Mouse (Mus musculus) cerebellum, postnatal 4 days (tissue): Measurements from ENCODE around the gene Sun2.

Experiments
- DNase-seq, 2 experiments: peaks; one replicate each; pipeline ENCODE4 v3.0.0; 2022; ENCODE audit warnings: low spot score in 2 of 2, mixed read lengths in 1 of 2

The Sun2 gene

DNA sequence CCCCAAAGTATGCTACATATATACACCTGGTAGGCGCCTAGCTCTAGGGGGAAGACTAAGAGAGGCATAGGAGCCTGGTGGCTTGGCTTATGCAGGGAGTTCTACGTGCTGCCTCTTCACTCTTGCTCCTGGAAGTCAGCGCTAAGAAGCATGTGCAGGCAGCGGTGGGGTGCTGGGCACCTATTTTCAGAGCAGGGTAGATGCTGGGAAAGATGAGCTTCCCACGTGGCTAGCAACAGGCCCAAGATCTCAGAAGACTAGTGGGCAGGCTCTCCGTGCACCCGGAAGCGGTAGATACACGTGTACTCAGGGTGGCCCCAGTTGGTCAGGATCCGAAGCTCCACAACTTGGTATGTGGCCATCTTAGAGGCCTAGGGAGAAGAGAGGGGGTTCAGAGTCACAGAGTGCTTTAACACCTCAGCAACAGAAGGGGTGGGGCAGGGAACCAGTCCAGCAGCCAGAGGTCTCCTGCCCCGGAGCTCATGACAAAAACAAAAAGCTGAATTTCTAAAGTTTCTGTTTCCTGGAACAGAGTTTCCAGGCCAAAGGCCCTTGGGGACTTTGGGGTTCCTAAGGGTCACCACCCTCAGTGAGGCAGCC is 17.0 kb downstream of the Sun2 start:
- DNase-seq: no peak

DNA sequence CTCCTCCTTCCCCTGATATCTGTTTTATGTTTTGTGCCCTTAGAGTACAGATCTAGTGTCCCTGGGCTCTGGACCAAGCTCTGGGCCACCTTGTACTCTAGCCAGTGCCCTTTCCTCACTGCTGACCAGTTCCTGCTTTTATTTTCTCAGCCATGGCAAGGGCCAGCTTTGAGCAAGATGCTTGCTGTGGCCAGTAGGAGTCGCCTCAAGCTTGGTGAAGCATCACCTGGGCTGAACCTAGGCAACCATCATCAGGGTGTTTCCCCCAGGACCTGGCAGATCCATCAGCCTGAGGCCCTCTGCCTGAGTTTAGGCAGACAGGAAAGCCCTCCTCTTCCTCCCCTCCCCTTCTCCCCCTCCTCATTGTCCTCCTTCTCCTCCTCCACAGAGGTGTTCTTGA is 18.9 kb downstream of the Sun2 start:
- peak in 1 of 2 experiments; percentile 38 for DNase-seq

DNA sequence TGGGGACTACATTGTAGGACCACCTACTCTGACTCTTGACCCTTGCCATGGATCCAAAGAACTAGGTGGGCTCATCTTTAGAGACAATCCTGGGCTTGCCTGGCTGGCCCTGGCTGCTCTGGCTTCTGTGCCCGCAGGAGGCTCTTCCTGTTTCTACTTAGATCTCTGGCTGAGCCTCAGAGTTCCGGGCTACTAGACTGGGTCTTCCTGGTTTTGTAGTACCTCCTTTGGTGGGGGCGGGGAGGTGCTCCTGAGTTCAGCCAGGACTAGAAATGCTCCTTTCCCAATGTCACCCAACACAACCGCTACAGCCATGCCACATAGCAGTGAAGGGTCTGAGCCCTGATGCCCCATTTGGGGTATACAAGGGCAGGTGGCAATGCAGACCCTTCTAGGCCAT is 21.5 kb downstream of the Sun2 start:
- DNase-seq: no peak

DNA sequence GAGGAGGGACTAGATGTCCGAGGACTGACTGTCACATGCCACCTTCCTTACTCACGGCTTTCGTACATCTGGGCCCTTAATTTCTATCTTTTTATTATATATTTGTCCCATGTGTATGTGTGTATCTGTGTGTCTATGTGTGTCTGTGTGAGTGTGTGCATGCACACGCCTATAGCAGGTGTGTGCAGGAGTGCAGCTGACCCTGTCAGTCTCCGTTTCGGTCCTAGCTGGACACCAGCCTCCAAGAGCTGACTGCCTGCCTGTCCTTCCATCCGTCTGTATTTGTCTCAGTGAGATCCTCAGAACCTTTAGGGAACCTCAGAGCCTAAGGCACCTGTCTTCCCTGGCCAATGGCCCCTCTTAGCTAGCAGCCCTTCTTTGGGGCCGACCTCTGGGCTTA is 22.1 kb downstream of the Sun2 start:
- DNase-seq: no peak

DNA sequence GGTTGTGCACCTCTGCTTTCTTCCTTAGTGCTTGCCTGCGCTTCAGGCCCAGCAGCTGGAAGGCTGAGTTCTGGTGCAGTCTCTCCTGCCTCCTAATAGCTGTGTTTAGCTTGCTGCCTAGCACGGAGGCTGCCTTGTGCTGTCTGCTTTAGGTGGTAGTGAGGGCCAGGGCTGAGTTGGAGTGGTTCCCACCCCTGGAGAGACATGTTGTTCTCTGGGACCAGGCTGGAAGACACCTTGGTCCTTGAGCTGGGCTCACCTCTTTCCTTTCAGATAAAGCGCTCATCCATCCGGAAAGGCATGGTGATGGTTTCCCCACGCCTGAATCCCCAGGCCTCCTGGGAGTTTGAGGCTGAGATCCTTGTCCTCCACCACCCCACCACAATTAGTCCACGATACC is 25.6 kb downstream of the Sun2 start:
- DNase-seq: no peak

DNA sequence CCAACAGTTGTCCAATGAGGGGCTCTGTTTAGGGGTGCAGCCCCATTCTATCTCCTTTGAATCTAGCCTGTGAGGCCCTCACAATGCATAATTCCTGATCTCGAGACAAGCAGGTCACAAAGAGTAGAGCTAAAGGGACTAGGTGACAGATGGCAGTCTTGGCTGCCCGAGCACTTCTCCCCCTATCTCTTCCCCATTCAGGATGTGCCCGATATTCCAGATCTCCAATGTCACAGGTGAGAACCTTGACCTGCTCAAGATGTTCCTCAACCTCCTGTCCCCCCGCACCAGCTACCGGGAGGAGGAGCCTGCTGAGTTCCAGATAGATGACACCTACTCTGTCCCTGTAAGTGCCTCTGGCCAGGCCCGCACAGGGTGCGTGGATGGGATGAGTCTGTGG is 26.7 kb downstream of the Sun2 start:
- DNase-seq: no peak

DNA sequence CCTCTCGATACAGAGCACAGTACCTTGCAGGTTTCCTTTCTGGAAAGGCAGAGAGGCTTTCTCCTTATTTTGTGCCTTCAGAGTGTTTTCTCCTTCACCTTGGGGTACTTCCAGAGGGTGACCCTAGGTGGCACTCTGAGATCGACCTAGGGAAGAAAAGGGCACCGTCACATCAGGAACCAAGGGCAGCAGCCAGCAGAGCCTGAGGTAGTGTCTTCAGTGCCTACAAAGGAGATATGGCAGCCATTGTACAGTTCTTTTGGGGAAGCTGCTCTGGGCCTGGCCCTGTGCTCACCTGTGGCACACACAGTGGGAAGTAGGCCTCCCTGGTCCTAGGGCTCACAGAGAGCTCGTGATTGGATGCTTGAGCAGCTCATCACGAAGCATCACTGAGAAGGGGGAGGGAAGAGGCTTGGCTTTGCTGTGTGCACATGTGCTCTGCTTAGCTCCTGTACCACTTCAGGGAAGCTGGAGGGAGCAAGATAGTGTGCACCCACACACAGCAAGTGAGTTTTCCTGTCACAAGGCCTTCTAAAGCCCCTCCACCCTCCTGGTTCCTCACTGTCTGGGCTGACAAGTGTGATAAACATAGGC is 34.0 kb downstream of the Sun2 start:
- no peak for DNase-seq

DNA sequence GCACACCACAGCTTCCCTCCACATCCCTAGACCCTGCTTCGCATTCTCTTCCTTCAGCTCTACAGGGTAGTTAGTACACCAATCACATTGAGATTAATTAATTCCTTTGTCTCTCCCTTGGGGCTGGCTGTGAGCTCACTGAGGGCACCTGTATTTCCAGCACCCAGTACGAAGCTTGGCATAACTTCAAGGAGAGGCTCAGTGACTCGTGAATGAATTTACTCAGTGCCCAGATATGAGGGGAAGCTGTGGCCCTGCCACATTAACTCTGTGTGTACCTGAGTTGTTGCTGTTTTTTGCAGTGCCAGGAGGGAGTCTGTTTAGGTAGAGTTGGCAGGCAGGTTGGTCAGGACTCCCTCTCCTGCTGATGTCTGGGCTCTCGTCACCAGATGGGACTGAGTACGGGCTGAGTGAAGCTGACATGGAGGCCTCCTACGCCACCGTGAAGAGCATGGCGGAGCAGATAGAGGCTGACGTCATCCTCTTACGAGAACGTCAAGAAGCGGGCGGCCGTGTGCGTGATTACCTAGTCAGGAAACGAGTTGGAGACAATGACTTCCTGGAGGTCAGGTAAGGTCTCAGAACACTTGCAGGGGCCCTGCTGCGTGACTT is 35.6 kb downstream of the Sun2 start:
- DNase-seq: no peak

DNA sequence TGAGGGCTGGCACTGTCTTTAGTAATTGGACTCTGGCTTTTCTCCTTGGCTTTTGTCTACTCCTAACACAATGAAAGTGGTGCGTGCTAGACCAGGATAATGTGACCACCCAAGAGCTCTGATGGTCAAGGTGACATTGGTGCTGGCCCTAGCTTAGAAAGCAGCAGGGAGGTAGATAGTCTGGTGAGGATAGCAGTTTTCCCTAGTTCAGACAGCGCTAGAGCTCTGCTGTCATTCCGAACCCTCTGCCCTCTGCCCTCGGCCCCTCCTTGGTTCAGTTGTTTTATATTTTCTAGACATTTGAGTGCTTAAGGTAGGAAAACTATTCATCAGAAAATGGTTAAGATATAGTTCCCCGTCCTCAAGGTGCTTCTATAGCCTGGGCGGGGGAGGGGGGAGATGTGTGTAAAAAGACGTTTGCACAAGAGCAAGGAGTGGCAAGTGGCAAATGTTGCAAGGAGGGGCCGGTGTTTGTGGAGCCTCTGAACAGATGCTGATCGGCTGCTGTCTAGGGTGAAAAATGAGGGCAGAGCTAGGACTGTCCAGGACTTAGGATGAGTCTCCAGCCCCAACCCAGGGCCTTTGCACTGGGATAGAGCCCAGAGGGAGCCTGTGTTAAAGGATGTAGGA is 44.7 kb downstream of the Sun2 start:
- DNase-seq: no peak

DNA sequence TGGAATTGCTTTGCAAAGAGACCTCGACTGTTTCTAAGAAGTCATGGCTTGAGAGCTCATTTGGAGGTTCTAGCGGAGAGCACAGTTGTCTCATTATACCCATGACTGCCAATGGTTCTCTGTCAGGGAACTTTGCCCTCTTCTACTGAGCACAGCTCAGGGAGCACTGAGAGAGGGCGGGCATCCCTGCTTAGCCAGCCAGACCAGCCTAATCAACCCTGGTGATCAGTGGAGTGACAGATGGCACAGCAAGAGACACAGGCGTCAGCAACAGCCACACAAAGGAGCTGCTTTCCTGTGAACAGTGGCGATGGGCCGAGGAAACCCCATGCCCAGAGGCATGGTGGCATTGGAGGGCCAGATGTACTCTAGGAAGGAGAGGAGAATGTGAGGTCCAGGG is 45.3 kb downstream of the Sun2 start:
- peak in 1 of 2 experiments; percentile 38 for DNase-seq

DNA sequence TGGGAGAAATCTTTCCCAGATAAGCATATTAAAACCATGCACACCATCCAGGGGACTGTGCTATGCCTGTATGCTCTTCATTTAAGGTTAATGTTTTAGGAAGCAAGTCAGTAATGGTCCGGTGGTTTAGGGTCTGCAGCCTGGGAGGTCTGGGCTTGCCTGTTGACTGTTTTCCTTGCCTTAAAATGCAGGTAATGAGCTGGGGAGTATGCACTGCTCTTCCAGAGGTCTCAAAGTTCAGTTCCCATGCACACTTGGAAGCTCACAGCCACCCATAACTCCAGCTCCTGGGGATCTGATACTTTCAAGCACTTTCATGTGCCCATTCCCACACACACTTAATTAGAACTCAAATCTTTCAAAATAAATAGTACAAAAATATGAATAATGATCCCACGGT is 45.8 kb downstream of the Sun2 start:
- DNase-seq: no peak

DNA sequence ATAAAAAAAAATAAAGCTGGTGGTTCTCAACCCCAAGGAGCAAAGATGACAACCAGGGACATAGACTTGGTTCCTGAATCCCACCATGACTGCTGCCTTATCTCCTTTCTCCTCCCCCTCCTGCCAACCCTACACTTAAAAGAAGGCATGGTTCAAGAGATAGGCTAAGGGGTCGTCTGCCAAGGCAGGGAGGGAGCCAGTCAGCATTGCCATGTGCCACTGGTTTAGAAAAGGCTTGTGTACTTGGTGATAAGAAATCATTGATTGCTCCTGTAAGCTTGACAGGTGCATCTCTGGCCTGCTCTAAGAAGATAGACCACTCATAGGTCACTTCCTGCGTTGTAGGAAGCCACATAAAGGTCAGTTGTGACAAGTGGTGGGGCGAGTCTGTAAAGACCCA is 46.8 kb downstream of the Sun2 start:
- DNase-seq: no peak

DNA sequence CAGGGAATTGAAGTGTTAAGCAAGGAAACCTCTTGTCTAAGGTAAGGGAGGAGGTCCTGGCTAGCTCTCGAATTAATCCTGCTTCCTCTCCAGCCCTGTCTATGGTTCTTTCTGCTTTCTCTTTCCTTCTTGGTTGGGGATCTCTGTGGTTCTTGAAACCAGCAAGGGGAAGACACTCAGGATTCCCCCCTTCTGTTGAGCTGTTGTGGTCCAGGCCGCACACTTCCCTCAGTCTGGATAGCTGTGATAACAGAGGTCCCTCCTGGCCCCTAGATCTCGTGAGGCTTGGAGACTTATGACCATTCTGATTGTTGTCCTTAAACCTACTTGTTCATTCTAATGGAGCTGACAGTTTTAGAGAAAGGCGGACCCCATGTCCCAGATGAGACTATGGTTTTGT is 47.8 kb downstream of the Sun2 start:
- no peak for DNase-seq

DNA sequence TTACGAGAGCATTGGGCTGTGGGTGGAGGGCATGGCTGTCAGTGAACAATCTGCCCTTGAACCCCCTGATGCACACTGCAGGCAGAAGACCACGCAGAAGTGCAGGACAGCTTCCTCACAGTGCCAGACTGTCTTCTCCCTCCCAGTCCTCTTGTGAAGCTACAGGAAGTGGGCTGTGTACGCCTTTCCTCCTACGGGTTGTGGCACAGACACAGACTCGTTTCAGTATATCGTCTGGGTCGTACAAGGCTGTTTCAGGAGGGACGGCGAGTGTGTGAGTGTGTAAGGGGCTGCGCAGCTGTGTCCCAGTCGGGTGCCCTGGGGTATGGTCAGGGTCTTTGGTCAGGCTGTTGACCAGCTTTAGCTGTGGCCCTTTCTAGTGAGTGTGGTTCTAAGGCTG is 48.6 kb downstream of the Sun2 start:
- no peak for DNase-seq

DNA sequence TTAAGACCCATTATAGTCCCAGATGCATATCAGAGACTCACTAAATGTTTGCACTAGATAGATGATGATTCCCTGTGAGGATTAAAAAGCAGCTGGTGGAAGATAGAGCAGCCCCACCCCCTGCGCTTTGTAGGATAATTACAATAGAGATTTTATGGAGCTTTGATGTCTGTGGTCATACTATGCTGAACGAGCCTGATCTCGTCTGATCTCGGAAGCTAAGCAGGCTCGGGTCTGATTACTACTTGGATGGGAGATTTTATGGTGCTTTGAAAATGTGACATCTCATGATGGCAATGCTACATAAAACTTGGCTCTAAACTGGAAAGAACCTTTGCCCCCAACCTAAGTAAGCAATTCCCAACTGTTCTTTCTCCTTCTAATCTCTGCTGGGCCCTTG is 50.0 kb downstream of the Sun2 start:
- DNase-seq: no peak

DNA sequence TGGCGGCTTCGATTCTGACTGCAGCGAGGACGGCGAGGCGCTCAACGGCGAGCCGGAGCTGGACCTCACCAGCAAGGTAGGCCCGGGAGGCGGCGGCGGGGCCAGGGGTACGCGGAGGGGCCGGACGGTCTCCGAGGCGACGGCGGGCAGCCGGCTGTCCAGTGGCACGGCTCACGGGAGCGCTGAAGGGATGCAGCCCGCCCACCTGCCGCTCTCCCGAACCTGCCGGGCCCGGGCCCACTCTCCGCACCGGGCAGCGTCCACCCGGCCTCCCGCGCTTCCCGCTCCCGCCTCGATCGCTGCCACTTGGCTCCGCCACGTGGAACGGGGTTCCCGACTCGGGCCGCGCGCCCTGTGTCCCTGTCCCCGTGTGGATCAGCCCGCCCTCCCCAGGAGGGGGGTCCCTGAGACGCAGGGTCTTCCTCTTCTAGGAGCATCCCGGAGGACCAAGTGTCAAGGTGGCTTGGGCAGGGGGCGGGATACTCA is 51.3 kb downstream of the Sun2 start:
- peak in 1 of 2 experiments; percentile 28 for DNase-seq

DNA sequence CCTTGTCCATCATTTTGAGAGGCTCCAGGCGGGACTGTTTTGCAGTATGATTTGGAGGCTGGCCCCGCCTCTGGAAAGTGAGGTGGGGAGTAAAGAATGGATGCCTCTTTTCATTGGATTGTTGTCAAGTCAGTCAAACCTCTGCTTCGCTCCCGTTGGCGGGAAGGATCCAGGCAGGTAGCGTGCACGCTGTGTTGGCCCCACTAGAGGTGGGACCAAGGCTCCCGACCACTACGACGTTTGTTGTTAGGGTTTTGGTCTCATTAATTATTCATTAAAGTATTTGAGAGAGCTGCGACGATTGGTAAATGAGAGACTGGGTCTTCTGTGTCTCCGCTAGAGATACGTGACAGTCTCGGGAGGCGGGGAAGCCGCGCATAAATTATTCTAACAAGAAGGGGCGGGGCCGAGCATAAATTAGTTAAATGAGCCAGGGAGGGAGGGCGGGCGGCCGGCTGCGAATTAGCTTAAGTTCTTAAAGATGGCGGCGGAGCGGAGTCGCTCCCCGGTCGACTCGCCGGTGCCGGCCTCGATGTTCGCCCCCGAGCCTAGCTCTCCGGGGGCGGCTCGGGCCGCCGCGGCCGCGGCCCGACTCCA is 51.8 kb downstream of the Sun2 start, which contains the start of gene Gtpbp1:
Gene Gtpbp1, plus strand, starts transcription at position 420 of the 597 bp plus-strand sequence.
- DNase-seq: peak; percentile 77 to 94

DNA sequence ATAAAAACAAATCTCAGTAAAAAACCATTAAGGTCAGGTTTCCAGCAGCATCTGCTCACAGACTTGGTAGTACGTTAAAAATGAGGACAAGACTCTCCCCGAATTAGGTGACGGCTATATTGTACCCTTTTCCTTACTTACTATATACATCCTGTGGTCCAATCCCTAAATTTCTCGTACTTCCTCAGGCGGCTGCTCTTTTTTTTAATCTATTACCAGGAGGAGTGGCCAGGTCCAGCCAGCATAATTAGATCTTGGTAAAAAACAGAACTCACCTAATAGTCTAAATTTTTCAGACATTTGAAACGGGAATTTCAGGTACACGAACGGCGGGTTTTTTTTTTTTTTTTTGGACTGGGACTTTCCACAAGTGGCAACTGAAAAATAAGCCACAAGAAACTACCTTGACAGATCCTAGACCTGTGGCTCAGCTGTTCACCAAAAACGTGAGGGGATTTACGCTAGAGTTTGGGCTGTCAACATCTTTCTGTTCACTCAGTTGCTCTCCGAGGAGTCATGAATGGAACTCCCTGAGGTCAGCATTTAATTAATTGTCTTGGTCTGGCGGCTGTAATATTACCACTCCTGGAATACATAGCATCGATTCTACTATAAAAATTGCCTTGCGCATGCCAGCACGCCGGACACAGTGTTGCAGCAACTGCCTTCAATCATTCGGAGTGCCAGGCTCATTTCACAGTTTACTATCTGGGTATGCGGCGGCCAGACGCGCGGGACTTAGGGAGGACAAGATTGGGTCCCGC is 52.5 kb downstream of the Sun2 start:
- DNase-seq: no peak

DNA sequence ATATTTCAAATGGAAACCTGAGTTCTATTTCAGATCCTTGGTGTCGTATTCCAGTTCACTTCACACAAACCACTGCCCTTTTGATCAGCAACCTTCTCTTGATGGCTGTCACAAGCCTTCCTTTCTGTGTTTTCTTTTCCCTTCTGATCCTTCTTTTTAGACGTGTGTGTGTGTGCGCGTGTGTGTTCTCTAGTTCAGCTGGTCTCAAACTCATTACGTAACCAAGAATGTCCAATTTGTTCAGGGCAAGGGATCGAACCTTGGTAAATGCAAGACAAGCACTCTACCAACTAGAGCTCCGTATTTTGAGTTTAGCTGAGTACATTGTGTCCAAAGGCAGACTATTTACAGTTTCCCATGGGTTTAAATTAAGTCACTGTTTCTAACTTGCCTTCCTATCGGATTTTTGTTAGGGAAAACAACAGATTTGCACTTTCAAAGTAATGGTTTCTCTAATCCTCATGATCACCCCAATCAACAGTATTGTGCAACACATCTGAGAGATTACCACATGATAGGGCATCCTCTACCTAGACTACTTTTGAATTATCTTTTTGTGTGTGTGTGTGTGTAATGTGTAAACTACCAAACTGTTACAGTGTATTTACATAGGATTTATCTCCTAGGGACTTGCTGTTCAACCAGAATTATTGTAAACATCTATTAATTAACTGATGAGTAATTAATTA is 53.9 kb downstream of the Sun2 start:
- DNase-seq: no peak

DNA sequence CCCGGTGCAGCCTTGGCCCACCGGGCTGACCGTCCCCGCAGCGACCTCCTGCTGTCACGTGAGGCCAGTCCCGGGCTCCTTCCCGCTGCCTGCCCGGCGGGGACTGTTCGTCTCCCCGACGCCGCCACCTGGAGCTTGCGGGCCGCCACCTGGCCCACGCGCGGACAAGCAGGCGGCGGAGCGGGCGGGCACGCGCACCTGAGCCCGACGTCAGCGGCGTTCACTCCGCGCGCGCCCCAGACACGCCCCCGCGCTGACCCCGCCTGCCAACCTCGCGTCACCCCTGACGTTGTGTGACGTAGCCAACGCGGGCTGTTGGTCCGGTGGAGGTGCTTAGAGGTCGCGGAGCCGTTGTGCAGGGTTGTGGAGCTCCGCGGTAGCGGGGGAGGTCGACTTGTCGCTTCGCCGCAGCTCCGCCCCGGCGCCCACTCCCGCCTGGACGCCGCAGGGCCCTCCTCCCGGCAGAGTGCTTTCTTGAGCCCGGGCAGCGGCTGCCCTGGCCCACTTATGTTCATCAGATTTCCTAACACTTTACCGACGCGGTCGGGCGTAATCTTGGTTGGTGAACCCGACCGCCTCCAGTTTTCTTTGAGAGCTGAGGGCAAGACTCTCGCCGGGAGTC is 54.6 kb downstream of the Sun2 start, which contains the start of gene Josd1:
Gene Josd1, minus strand, starts transcription at position 274 of the 622 bp plus-strand sequence.
- DNase-seq: peak; percentile 91 to 96
